Mouse (Mus musculus) kidney, embryonic 14.5 days (tissue): ENCODE data around the gene Tle6. TPM values are rescaled to one million over a fixed set of nuclear protein-coding genes. Genes with fewer than 3 reads are reported as not detected.
A peak's percentile ranks its signal among the peaks of the same experiment; 100 is the strongest.

ENCODE experiments used
- ATAC-seq: fragments of 200-750 bp; cut with Nextera tagmentation; 2 replicates; pipeline ENCODE4 v1.8.0; 2017; ENCODE audit warnings: moderate number of reproducible peaks, mild to moderate bottlenecking, moderate TSS enrichment, moderate library complexity; ENCODE audit not compliant: low FRiP score, low TSS enrichment
- H3K27ac ChIP-seq: fragments of 300-500 bp; sonication (generic); 2 replicates; pipeline ENCODE4 v1.5.1; 2014; ENCODE audit warnings: low read depth, mild to moderate bottlenecking, low read length, moderate library complexity, mixed read lengths
- H3K27me3 ChIP-seq: fragments of 300-500 bp; sonication (generic); 2 replicates; pipeline ENCODE4 v1.6.1; 2014; ENCODE audit warnings: mild to moderate bottlenecking, low read length; ENCODE audit not compliant: control insufficient read depth, insufficient read depth
- H3K36me3 ChIP-seq: fragments of 300-500 bp; sonication (generic); 2 replicates; pipeline ENCODE4 v1.6.1; 2014; ENCODE audit warnings: low read length, mixed read lengths; ENCODE audit not compliant: control insufficient read depth, insufficient read depth
- H3K4me1 ChIP-seq: fragments of 300-500 bp; sonication (generic); 2 replicates; pipeline ENCODE4 v1.6.1; 2014; ENCODE audit warnings: low read length, mixed read lengths; ENCODE audit not compliant: control insufficient read depth, insufficient read depth
- H3K4me2 ChIP-seq: fragments of 300-500 bp; sonication (generic); replicated peaks from 2 replicates; pipeline ENCODE4 v1.6.1; 2014; ENCODE audit warnings: low read depth, mild to moderate bottlenecking, low read length
- H3K4me3 ChIP-seq: fragments of 300-500 bp; sonication (generic); 2 replicates; pipeline ENCODE4 v1.5.1; 2014; ENCODE audit warnings: mild to moderate bottlenecking, low read length
- H3K9ac ChIP-seq: fragments of 300-500 bp; sonication (generic); 2 replicates; pipeline ENCODE4 v1.6.1; 2014; ENCODE audit warnings: low read depth, mild to moderate bottlenecking, low read length, moderate library complexity
- H3K9me3 ChIP-seq: fragments of 300-500 bp; sonication (generic); 2 replicates; pipeline ENCODE4 v1.6.1; 2016; ENCODE audit warnings: low read length; ENCODE audit not compliant: control insufficient read depth
- WGBS: fragments of 180-500 bp; shearing (Covaris S2); extraction: QIAGEN DNeasy Blood & Tissue Kit; methylation state at CpG from one replicate; pipeline ENCODE4 v1.1.7; 2014; 5-methylcytosine and 5-hydroxymethylcytosine counted together
- polyA plus RNA-seq: library from polyadenylated mRNA; unstranded; fragments of >200 nt; fragmentation: Nextera tagmentation; extraction: Ambion mirVana; gene quantifications from 2 replicates; pipeline ENCODE4 v1.2.1, GENCODE M21; 2014

The Tle6 gene
- polyA plus RNA-seq, 1 experiment from 2014 or later, result 15.5 TPM

- Histone ChIP-seq H3K4me2 (no peak overlapping the region; the same call in 1 of the 2 replicates), H3K9ac (peak overlapping the region; percentile 12; the same call in 1 of the 2 replicates), H3K4me3 (no peak overlapping the region), H3K9me3 (no peaks in the 10 kb centered on the region), H3K27ac (no peak overlapping the region), H3K27me3 (no peaks in the 10 kb centered on the region), H3K4me1 (peaks cover 63% of the 10 kb centered on the region), H3K36me3 (peaks cover 41% of the 10 kb centered on the region)
- no peak for ATAC-seq
- 19% methylated on average over 10 of the region's 10 CpGs for WGBS
Observed at GRCm38 (mm10) chr10:81564734-81565133, 36.1 kb downstream of the Tle6 start.

GRCm38 (mm10) chr10:81564216-81564615 lies 36.7 kb downstream of the Tle6 start:
- no peaks in the 10 kb centered on the region for H3K9me3 ChIP-seq
- peak overlapping the region; percentile 31; the same call in 1 of the 2 replicates for H3K27ac ChIP-seq
- peaks cover 41% of the 10 kb centered on the region for H3K36me3 ChIP-seq
- peaks cover 58% of the 10 kb centered on the region for H3K4me1 ChIP-seq
- 0 out of 2 replicates have a peak, but pooled peaks have one; percentile 3 for ATAC-seq
- peak overlapping the region; percentile 26 for H3K4me3 ChIP-seq
- no peaks in the 10 kb centered on the region for H3K27me3 ChIP-seq
- H3K4me2 ChIP-seq, result peak overlapping the region; percentile 47
- peak overlapping the region; percentile 12 for H3K9ac ChIP-seq
- 1% methylated on average over 10 of the region's 10 CpGs for WGBS

GRCm38 (mm10) chr10:81563481-81563880 lies 37.4 kb downstream of the Tle6 start:
- peaks cover 41% of the 10 kb centered on the region for H3K36me3 ChIP-seq
- H3K9ac ChIP-seq, result peak overlapping the region; percentile 20; the same call in 1 of the 2 replicates
- peak overlapping the region; percentile 31; the same call in 1 of the 2 replicates for H3K27ac ChIP-seq
- 37% methylated on average over 6 of the region's 6 CpGs for WGBS
- H3K4me2 ChIP-seq, result peak overlapping the region; percentile 47
- H3K4me1 ChIP-seq, result peaks cover 50% of the 10 kb centered on the region
- ATAC-seq, result no peak
- H3K27me3 ChIP-seq, result no peaks in the 10 kb centered on the region
- no peaks in the 10 kb centered on the region for H3K9me3 ChIP-seq
- no peak overlapping the region; the same call in 1 of the 2 replicates for H3K4me3 ChIP-seq

GRCm38 (mm10) chr10:81562411-81562810 lies 38.5 kb downstream of the Tle6 start:
- Histone ChIP-seq H3K9ac (no peak overlapping the region), H3K4me3 (no peak overlapping the region), H3K9me3 (no peaks in the 10 kb centered on the region), H3K36me3 (peaks cover 41% of the 10 kb centered on the region), H3K27me3 (no peaks in the 10 kb centered on the region), H3K27ac (no peak overlapping the region), H3K4me1 (peaks cover 40% of the 10 kb centered on the region), H3K4me2 (no peak overlapping the region; the same call in 1 of the 2 replicates)
- ATAC-seq, result no peak
- 72% methylated on average over 6 of the region's 6 CpGs for WGBS

- ATAC-seq, result peak; percentile 18
- Histone ChIP-seq H3K4me1 (peaks cover 40% of the 10 kb centered on the region), H3K4me3 (peak overlapping the region; percentile 96), H3K27me3 (no peaks in the 10 kb centered on the region), H3K27ac (peak overlapping the region; percentile 95; the same call in 1 of the 2 replicates), H3K4me2 (peak overlapping the region; percentile 98), H3K36me3 (peaks cover 33% of the 10 kb centered on the region), H3K9ac (peak overlapping the region; percentile 98), H3K9me3 (no peaks in the 10 kb centered on the region)
- WGBS, result 7% methylated on average over 16 of the region's 16 CpGs
Observed at GRCm38 (mm10) chr10:81560719-81561459, 40.0 kb downstream of the Tle6 start.

GRCm38 (mm10) chr10:81559627-81560539 lies 41.0 kb downstream of the Tle6 start:
- no peaks in the 10 kb centered on the region for H3K9me3 ChIP-seq
- peak overlapping the region; percentile 96 for H3K4me3 ChIP-seq
- no peaks in the 10 kb centered on the region for H3K27me3 ChIP-seq
- peak overlapping the region; percentile 98 for H3K9ac ChIP-seq
- peaks cover 31% of the 10 kb centered on the region for H3K4me1 ChIP-seq
- peak; percentile 17 for ATAC-seq
- peak overlapping the region; percentile 98 for H3K4me2 ChIP-seq
- WGBS, result 1% methylated on average over 34 of the region's 36 CpGs
- peak overlapping the region; percentile 95 for H3K27ac ChIP-seq
- peaks cover 23% of the 10 kb centered on the region for H3K36me3 ChIP-seq

GRCm38 (mm10) chr10:81559163-81559626 lies 41.7 kb downstream of the Tle6 start, which contains the start of gene Aes:
Gene Aes (plus strand): TSS chr10:81559488.
- H3K9ac ChIP-seq, result peak within 1 kb of the TSS; percentile 98
- peak within 1 kb of the TSS; percentile 96 for H3K4me3 ChIP-seq
- H3K9me3 ChIP-seq, result no peaks in the 10 kb centered on the region
- 2% methylated on average over 22 of the region's 53 CpGs for WGBS
- no peaks in the 10 kb centered on the region for H3K27me3 ChIP-seq
- H3K27ac ChIP-seq, result peak within 1 kb of the TSS; percentile 95
- peak within 1 kb of the TSS; percentile 98 for H3K4me2 ChIP-seq
- peaks cover 16% of the 10 kb centered on the region; the same call in 1 of the 2 replicates for H3K36me3 ChIP-seq
- peak; percentile 47 for ATAC-seq
- H3K4me1 ChIP-seq, result peaks cover 24% of the 10 kb centered on the region

- Histone ChIP-seq H3K4me2 (no peak overlapping the region), H3K4me1 (peaks cover 11% of the 10 kb centered on the region), H3K4me3 (no peak overlapping the region), H3K36me3 (peaks cover 6% of the 10 kb centered on the region; the same call in 1 of the 2 replicates), H3K9ac (no peak overlapping the region), H3K9me3 (no peaks in the 10 kb centered on the region), H3K27me3 (no peaks in the 10 kb centered on the region), H3K27ac (no peak overlapping the region)
- no peak for ATAC-seq
- WGBS, result 14% methylated on average over 1 of the region's 1 CpGs
Observed at GRCm38 (mm10) chr10:81557491-81557890, 43.4 kb downstream of the Tle6 start.
